Mouse (Mus musculus) heart, embryonic 14.5 days (tissue): ENCODE measurements around the gene Il17f. TPM values are rescaled to one million over a fixed set of nuclear protein-coding genes. Genes with fewer than 3 reads are reported as not detected.

Experiments used
- ATAC-seq: fragments of 200-750 bp; cut with Nextera tagmentation; 2 replicates; pipeline ENCODE4 v1.8.0; 2017; ENCODE audit warnings: low read depth, moderate TSS enrichment; ENCODE audit not compliant: insufficient number of reproducible peaks, insufficient read depth, low FRiP score
- H3K27ac ChIP-seq, 2 experiments: fragments of 200-500 bp in 1 of 2; fragments of 300-500 bp in 1 of 2; sonication (generic) in 1 of 2; replicated peaks in 1 of 2; 2 replicates each; pipeline ENCODE4 v1.5.1; 2012 to 2014; ENCODE audit warnings: low read depth in 2 of 2, low read length in 2 of 2, control low read depth in 1 of 2, mild to moderate bottlenecking in 1 of 2, mixed read lengths in 1 of 2; ENCODE audit not compliant: control insufficient read depth in 1 of 2, insufficient read depth in 1 of 2
- H3K27me3 ChIP-seq: fragments of 300-500 bp; sonication (generic); 2 replicates; pipeline ENCODE4 v1.6.1; 2014; ENCODE audit warnings: mild to moderate bottlenecking, low read length, control low read depth; ENCODE audit not compliant: control insufficient read depth, insufficient read depth
- H3K36me3 ChIP-seq: fragments of 300-500 bp; sonication (generic); 2 replicates; pipeline ENCODE4 v1.6.1; 2014; ENCODE audit warnings: mild to moderate bottlenecking, control low read depth, low read length, mixed read lengths; ENCODE audit not compliant: control insufficient read depth, insufficient read depth
- H3K4me1 ChIP-seq, 2 experiments: fragments of 200-500 bp in 1 of 2; fragments of 300-500 bp in 1 of 2; sonication (generic) in 1 of 2; 2 replicates each; pipeline ENCODE4 v1.6.1; 2012 to 2014; ENCODE audit warnings: low read length in 2 of 2, control low read depth in 1 of 2, mixed read lengths in 1 of 2; ENCODE audit not compliant: control insufficient read depth in 2 of 2, insufficient read depth in 2 of 2
- H3K4me2 ChIP-seq: fragments of 300-500 bp; sonication (generic); 2 replicates; pipeline ENCODE4 v1.6.1; 2014; ENCODE audit warnings: mild to moderate bottlenecking, low read length
- H3K4me3 ChIP-seq, 2 experiments: fragments of 200-500 bp in 1 of 2; fragments of 300-500 bp in 1 of 2; sonication (generic) in 1 of 2; 2 replicates each; pipeline ENCODE4 v1.5.1; 2012 to 2014; ENCODE audit warnings: low read length in 2 of 2, mild to moderate bottlenecking in 2 of 2, control low read depth in 1 of 2, low read depth in 1 of 2, moderate library complexity in 1 of 2; ENCODE audit not compliant: control insufficient read depth in 1 of 2, insufficient read depth in 1 of 2
- H3K9ac ChIP-seq: fragments of 300-500 bp; sonication (generic); 2 replicates; pipeline ENCODE4 v1.6.1; 2014; ENCODE audit warnings: mild to moderate bottlenecking, low read length
- H3K9me3 ChIP-seq: fragments of 300-500 bp; sonication (generic); 2 replicates; pipeline ENCODE4 v1.6.1; 2016; ENCODE audit warnings: low read length, control low read depth; ENCODE audit not compliant: control insufficient read depth
- WGBS: fragments of 180-500 bp; shearing (Covaris S2); extraction: QIAGEN DNeasy Blood & Tissue Kit; methylation state at CpG from one replicate; pipeline ENCODE4 v1.1.7; 2014; 5-methylcytosine and 5-hydroxymethylcytosine counted together
- polyA plus RNA-seq: library from polyadenylated mRNA; unstranded; fragments of >200 nt; fragmentation: Nextera tagmentation; extraction: Ambion mirVana; gene quantifications from 2 replicates; pipeline ENCODE4 v1.2.1, GENCODE M21; 2014

Gene Il17f
- polyA plus RNA-seq, 1 experiment from 2014 or later, result 0.36 TPM

- Histone ChIP-seq H3K4me1 (no peaks in the 10 kb centered on the region), H3K9me3 (no peaks in the 10 kb centered on the region), H3K36me3 (peaks cover 95% of the 10 kb centered on the region), H3K4me2 (no peak overlapping the region), H3K27ac (no peak overlapping the region), H3K4me3 (no peak overlapping the region), H3K9ac (no peak overlapping the region), H3K27me3 (no peaks in the 10 kb centered on the region)
- 93% methylated on average over 10 of the region's 10 CpGs for WGBS
- ATAC-seq, result no peak
Measured at GRCm38 (mm10) chr1:20804526-20804925, 14.1 kb upstream of the Il17f start.

DNA sequence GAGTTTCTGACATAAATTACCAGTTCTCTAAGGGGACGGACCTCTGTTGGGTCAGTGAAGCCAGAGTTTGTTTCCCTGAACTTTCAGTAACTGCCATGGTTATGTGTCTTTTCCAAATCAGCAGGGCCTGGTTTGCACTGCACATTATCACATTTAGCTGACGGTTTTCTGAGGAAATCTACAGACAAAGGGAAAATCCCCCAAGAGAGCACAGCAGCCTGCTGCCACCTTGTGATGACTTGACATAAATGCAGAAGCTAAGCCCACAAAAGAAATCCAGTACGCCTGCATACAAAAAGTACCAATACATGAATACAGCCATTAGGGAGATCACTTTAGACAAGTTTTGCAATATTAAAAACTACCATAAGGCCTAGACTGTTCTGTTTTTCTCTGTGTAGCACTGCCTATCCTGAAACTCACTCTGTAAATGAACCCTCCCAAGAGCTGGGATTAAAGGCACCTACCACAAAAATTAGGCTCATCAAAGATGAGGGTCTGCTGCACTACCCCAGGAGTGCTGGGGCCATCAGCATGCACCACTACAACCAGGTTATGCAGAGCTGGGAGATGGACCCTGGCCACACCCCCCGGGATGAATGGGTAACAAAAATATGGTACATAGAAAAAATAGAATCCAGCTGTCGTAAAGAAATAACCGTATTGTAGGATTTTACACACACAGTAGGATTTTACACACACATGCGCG is 11.4 kb upstream of the Il17f start:
- Histone ChIP-seq H3K4me2 (no peak overlapping the region), H3K27me3 (no peaks in the 10 kb centered on the region), H3K9ac (no peak overlapping the region), H3K27ac (no peak overlapping the region), H3K4me1 (no peaks in the 10 kb centered on the region), H3K9me3 (no peaks in the 10 kb centered on the region), H3K4me3 (no peak overlapping the region), H3K36me3 (peaks cover 79% of the 10 kb centered on the region)
- ATAC-seq, result no peak
- 83% methylated on average over 8 of the region's 8 CpGs for WGBS

DNA sequence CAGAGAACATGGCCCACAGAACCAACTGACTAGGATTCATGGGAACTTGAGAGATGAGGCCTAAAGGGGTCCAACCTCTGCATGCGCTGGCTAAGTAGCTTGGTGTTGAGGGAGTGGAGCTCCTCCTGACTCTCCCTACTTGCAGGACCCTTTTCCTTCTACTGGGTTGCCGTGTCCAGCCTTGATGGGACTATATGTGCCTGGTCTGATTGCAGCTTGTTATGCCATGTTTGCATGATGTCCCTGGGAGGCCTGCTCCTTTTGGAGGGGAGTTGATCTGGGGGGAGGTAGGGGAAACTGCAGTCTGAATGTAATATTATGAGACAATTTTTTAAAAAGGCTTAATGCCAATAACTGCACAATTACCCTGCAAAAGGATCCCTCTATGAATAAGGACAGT is 10.9 kb upstream of the Il17f start:
- Histone ChIP-seq H3K36me3 (peaks cover 73% of the 10 kb centered on the region), H3K4me1 (no peaks in the 10 kb centered on the region), H3K27me3 (no peaks in the 10 kb centered on the region), H3K9me3 (no peaks in the 10 kb centered on the region), H3K4me2 (no peak overlapping the region), H3K9ac (no peak overlapping the region), H3K4me3 (no peak overlapping the region), H3K27ac (no peak overlapping the region)
- ATAC-seq, result no peak
- 85% methylated on average over 2 of the region's 2 CpGs for WGBS

GRCm38 (mm10) chr1:20795178-20795577 is 4.8 kb upstream of the Il17f start:
- H3K36me3 ChIP-seq, result peaks cover 17% of the 10 kb centered on the region
- no peak for ATAC-seq
- H3K4me2 ChIP-seq, result no peak overlapping the region
- no peaks in the 10 kb centered on the region for H3K9me3 ChIP-seq
- WGBS, result 90% methylated on average over 5 of the region's 5 CpGs
- no peaks in the 10 kb centered on the region for H3K27me3 ChIP-seq
- H3K4me3 ChIP-seq, result no peak overlapping the region
- no peak overlapping the region for H3K9ac ChIP-seq
- H3K4me1 ChIP-seq, result no peaks in the 10 kb centered on the region
- H3K27ac ChIP-seq, result no peak overlapping the region

DNA sequence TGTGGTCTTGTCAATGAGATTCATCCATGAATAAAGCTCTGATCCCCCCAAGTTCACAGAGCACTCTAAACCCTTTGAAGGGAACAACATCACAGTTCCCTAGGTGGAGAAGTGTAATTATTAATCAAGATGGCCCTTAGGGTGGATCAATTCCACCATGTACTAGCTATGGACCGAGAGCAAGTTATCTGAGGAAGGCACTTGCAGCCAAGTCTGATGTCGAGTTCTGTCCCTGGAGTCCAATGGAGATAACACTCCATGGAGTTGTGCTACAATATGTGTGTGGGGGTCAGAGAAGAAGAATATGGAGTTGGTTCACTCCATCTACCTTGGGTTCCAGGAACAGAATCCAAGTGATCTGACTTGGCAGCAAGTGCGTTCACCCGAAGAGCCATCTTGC is 4.3 kb upstream of the Il17f start:
- peaks cover 13% of the 10 kb centered on the region for H3K36me3 ChIP-seq
- no peaks in the 10 kb centered on the region for H3K27me3 ChIP-seq
- no peak overlapping the region for H3K27ac ChIP-seq
- H3K4me1 ChIP-seq, result no peaks in the 10 kb centered on the region
- no peak overlapping the region for H3K9ac ChIP-seq
- H3K4me2 ChIP-seq, result no peak overlapping the region
- no peaks in the 10 kb centered on the region for H3K9me3 ChIP-seq
- no peak overlapping the region for H3K4me3 ChIP-seq
- WGBS, result 89% methylated on average over 4 of the region's 4 CpGs
- no peak for ATAC-seq

DNA sequence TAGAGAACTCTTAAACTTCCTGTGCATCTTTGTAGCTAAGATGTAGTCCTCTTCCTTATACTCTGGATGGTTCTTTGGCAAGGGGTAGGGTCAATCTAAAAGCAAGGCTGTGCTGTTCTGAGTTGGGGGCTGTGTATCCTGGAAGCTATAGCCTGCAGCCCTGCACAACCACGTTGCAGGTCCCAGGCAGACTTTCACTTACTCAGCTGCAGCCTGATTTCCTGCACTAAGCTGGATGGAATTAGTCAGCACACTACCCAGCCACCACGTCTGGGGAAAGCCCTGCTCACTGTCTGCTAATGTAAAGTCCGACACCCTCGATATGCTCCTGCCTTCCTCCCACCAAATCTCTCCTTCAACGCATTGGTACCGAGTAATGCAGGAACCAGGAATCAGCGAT is 997 bp upstream of the Il17f start:
- no peaks in the 10 kb centered on the region for H3K9me3 ChIP-seq
- no peak overlapping the region for H3K9ac ChIP-seq
- H3K36me3 ChIP-seq, result no peaks in the 10 kb centered on the region
- 57% methylated on average over 7 of the region's 7 CpGs for WGBS
- no peak overlapping the region for H3K4me3 ChIP-seq
- ATAC-seq, result no peak
- H3K27me3 ChIP-seq, result no peaks in the 10 kb centered on the region
- no peak overlapping the region for H3K27ac ChIP-seq
- H3K4me1 ChIP-seq, result no peaks in the 10 kb centered on the region
- H3K4me2 ChIP-seq, result no peak overlapping the region

- no peak for ATAC-seq
- H3K4me3 ChIP-seq, result no peak overlapping the region
- 49% methylated on average over 10 of the region's 10 CpGs for WGBS
Measured at GRCm38 (mm10) chr1:20788419-20788818, 2.0 kb downstream of the Il17f start.

GRCm38 (mm10) chr1:20787046-20787445 is 3.4 kb downstream of the Il17f start:
- Histone ChIP-seq H3K4me2 (no peak overlapping the region), H3K9me3 (no peaks in the 10 kb centered on the region), H3K36me3 (no peaks in the 10 kb centered on the region), H3K4me3 (no peak overlapping the region), H3K27ac (no peak overlapping the region), H3K27me3 (no peaks in the 10 kb centered on the region), H3K9ac (no peak overlapping the region), H3K4me1 (no peaks in the 10 kb centered on the region)
- 32% methylated on average over 8 of the region's 8 CpGs for WGBS
- ATAC-seq, result no peak

More at GRCm38 (mm10) chr1:20788419-20788818, 2.0 kb downstream of the Il17f start:
- Histone ChIP-seq H3K27ac (no peak overlapping the region), H3K4me2 (no peak overlapping the region), H3K9ac (no peak overlapping the region), H3K27me3 (no peaks in the 10 kb centered on the region), H3K36me3 (no peaks in the 10 kb centered on the region), H3K9me3 (no peaks in the 10 kb centered on the region), H3K4me1 (no peaks in the 10 kb centered on the region)
